Mouse (Mus musculus) neural tube, embryonic 12.5 days (tissue): Measurements from ENCODE around the gene Itga6. TPM values are rescaled to one million over a fixed set of nuclear protein-coding genes. Genes with fewer than 3 reads are reported as not detected.

Experiments used
- ATAC-seq: fragments of 200-750 bp; cut with Nextera tagmentation; 2 replicates; pipeline ENCODE4 v1.8.0; 2017; ENCODE audit warnings: low read depth, mild to moderate bottlenecking, moderate TSS enrichment, moderate library complexity; ENCODE audit not compliant: low FRiP score
- H3K27ac ChIP-seq: fragments of 300-500 bp; sonication (generic); 2 replicates; pipeline ENCODE4 v1.5.1; 2016
- H3K27me3 ChIP-seq: fragments of 300-500 bp; sonication (generic); replicated peaks from 2 replicates; pipeline ENCODE4 v1.6.1; 2016; ENCODE audit warnings: mild to moderate bottlenecking
- H3K36me3 ChIP-seq: fragments of 300-500 bp; sonication (generic); 2 replicates; pipeline ENCODE4 v1.6.1; 2016; ENCODE audit warnings: mild to moderate bottlenecking
- H3K4me1 ChIP-seq: fragments of 300-500 bp; sonication (generic); 2 replicates; pipeline ENCODE4 v1.6.1; 2016
- H3K4me2 ChIP-seq: fragments of 300-500 bp; sonication (generic); replicated peaks from 2 replicates; pipeline ENCODE4 v1.6.1; 2016; ENCODE audit warnings: mild to moderate bottlenecking
- H3K4me3 ChIP-seq: fragments of 300-500 bp; sonication (generic); 2 replicates; pipeline ENCODE4 v1.5.1; 2016
- H3K9ac ChIP-seq: fragments of 300-500 bp; sonication (generic); 2 replicates; pipeline ENCODE4 v1.6.1; 2016; ENCODE audit warnings: mild to moderate bottlenecking
- H3K9me3 ChIP-seq: fragments of 300-500 bp; sonication (generic); 2 replicates; pipeline ENCODE4 v1.6.1; 2016; ENCODE audit warnings: mild to moderate bottlenecking
- WGBS: fragments of 180-500 bp; shearing (Covaris S2); methylation state at CpG from one replicate; pipeline ENCODE4 v1.1.7; 2016; 5-methylcytosine and 5-hydroxymethylcytosine counted together
- polyA plus RNA-seq: library from polyadenylated mRNA; unstranded; fragments of >200 nt; fragmentation: Nextera tagmentation; extraction: Ambion mirVana; gene quantifications from 2 replicates; pipeline ENCODE4 v1.2.1, GENCODE M21; 2016

Gene Itga6
- polyA plus RNA-seq, 1 experiment from 2014 or later = 35.7 TPM

DNA sequence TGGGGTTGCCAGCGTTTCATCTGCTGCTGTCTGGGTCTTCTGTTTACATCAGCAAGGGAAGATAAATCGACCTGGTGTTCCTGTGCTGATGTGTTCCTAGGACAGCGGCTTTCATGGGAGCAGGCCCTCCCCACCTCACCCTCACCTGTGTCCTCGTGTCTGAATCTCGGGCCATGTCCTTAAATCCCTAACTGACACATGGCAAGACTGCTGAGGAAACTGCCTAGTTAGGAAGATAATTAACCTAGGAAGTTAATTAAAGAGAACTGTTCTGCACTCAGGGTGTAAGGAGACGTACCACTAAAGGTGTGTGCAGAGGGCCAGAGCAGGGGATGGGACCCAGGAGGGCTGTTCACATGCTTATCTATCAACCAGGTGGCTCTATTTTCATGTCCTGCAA, 48.7 kb downstream of the Itga6 start:
- Histone ChIP-seq H3K27me3 (no peaks in the 10 kb centered on the region), H3K9me3 (no peaks in the 10 kb centered on the region), H3K4me3 (no peak overlapping the region), H3K36me3 (0 out of 2 replicates have a peak, but pooled peaks cover 2% of the 10 kb centered on the region), H3K27ac (no peak overlapping the region), H3K4me2 (no peak overlapping the region), H3K4me1 (no peaks in the 10 kb centered on the region), H3K9ac (no peak overlapping the region)
- 73% methylated on average over 6 of the region's 6 CpGs for WGBS
- ATAC-seq = no peak

DNA sequence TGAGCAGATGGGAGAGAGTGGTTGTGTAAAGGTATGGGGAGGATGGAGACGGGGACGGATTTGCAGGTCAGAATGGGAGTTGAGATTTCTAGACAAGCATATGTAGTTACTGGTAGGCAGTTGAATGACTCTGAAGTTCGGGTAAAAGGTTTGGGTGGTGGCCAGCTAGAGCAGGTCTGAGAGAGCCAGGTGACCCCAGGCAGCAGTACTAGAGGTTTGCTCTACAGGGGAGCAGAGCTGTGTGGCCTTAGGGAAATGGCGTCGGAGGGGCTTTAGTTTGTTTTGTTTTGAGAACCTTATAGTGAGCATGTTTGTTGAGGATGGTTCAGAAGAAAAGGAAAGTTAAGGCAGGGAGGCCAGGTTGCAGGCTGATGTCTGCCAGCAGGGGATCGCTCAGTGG, 51.4 kb downstream of the Itga6 start:
- H3K36me3 ChIP-seq = 0 out of 2 replicates have a peak, but pooled peaks cover 2% of the 10 kb centered on the region
- H3K4me3 ChIP-seq = no peak overlapping the region
- no peak overlapping the region for H3K4me2 ChIP-seq
- no peak for ATAC-seq
- WGBS = 82% methylated on average over 6 of the region's 6 CpGs
- H3K4me1 ChIP-seq = no peaks in the 10 kb centered on the region
- no peaks in the 10 kb centered on the region for H3K9me3 ChIP-seq
- H3K27ac ChIP-seq = no peak overlapping the region
- H3K27me3 ChIP-seq = no peaks in the 10 kb centered on the region
- no peak overlapping the region for H3K9ac ChIP-seq

DNA sequence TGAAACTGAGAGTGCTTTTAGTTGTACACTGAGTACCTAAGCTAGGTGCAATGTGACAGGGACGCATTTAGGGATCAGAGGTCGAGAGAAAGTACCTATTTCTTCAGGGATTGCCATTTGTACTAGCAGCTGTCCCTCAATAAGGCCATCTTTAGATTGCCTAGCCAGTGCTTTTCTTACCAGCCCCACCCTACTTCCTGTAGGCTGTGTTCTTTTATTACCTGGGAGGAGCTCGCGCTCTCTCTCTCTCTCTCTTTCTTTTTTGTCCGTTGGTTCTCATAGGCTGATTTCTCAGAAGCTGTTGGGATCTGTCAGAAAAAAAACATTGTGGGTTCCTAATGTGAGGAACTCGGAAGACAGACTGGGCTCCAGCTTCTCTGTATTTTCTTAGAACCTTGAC, 55.4 kb downstream of the Itga6 start:
- WGBS = 38% methylated on average over 6 of the region's 6 CpGs
- no peak for ATAC-seq
- no peaks in the 10 kb centered on the region for H3K9me3 ChIP-seq
- H3K4me3 ChIP-seq = no peak overlapping the region
- H3K4me1 ChIP-seq = no peaks in the 10 kb centered on the region
- no peaks in the 10 kb centered on the region for H3K27me3 ChIP-seq
- no peak overlapping the region for H3K4me2 ChIP-seq
- H3K27ac ChIP-seq = no peak overlapping the region
- no peaks in the 10 kb centered on the region for H3K36me3 ChIP-seq
- no peak overlapping the region for H3K9ac ChIP-seq

DNA sequence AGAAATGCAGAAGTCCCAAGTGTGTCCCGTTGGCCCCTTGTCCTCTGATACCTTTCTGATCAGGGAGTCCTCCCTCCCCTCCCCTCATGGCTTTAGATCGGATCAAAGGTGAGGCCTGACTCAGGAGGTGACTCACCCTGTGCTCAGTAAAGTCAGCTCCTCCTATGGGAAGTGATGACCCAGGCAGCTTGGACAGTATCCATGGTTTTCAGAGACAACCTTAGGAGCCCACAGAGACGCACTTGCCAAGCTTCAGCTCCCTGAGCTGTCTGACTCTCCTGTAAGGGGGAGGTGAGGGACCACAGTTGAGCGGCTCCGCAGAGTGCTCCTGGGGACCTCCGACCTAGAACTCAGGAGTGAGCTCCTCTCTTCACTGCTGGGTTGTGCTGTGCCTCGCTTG, 56.3 kb downstream of the Itga6 start:
- H3K4me3 ChIP-seq = no peak overlapping the region
- H3K27me3 ChIP-seq = no peaks in the 10 kb centered on the region
- no peak overlapping the region for H3K4me2 ChIP-seq
- H3K36me3 ChIP-seq = no peaks in the 10 kb centered on the region
- H3K9me3 ChIP-seq = no peaks in the 10 kb centered on the region
- no peak overlapping the region for H3K27ac ChIP-seq
- 79% methylated on average over 7 of the region's 7 CpGs for WGBS
- ATAC-seq = no peak
- no peak overlapping the region for H3K9ac ChIP-seq
- H3K4me1 ChIP-seq = no peaks in the 10 kb centered on the region

DNA sequence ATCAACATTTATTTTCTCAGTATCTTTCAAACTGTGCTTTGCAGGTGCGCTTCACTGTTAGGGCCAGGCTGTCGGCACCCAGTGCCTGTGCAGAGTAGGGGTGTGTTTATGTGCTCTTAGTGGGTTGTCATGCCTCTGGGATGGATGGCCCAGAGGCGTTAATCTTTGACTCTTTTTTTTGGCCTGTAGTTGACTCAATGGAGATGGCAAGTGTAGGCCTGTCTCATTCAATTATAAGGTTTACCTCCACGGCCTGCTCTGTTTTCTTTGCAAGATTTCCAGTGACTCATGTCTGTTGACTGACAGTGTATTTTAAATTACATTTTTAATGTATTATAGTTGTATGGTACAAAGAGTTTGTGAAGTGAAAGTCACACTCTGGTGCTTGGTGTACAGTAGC, 56.7 kb downstream of the Itga6 start:
- Histone ChIP-seq H3K27ac (no peak overlapping the region), H3K4me2 (no peak overlapping the region)
- ATAC-seq = no peak

DNA sequence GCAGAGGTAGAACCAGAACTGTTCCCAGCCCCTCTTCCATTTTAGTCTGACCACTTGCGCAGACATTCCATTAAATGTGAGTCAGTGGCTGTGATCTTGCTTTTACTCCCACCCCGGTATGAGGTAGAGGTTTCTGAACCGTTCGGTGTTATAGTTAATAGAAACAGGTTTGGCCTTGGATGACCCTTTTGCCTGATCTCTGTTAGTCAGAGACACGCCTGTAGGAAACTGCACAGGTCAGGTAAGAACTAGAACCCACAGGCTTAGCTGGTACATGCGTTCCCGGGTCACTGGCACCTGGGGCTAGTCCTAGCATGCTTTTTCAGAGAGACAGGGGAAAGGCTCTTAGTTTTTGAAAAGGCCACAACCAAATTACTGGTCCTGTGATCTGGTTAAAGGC, 59.7 kb downstream of the Itga6 start:
- Histone ChIP-seq H3K4me1 (no peaks in the 10 kb centered on the region), H3K27ac (no peak overlapping the region), H3K4me2 (no peak overlapping the region), H3K9me3 (no peaks in the 10 kb centered on the region), H3K4me3 (no peak overlapping the region), H3K27me3 (no peaks in the 10 kb centered on the region), H3K9ac (no peak overlapping the region), H3K36me3 (no peaks in the 10 kb centered on the region)
- ATAC-seq = no peak
- WGBS = 87% methylated on average over 7 of the region's 7 CpGs

More for the DNA sequence above, 56.7 kb downstream of the Itga6 start:
- H3K4me1 ChIP-seq = no peaks in the 10 kb centered on the region
- WGBS = 74% methylated on average over 4 of the region's 4 CpGs
- no peak overlapping the region for H3K9ac ChIP-seq
- H3K36me3 ChIP-seq = no peaks in the 10 kb centered on the region
- no peak overlapping the region for H3K4me3 ChIP-seq
- H3K9me3 ChIP-seq = no peaks in the 10 kb centered on the region
- H3K27me3 ChIP-seq = no peaks in the 10 kb centered on the region

DNA sequence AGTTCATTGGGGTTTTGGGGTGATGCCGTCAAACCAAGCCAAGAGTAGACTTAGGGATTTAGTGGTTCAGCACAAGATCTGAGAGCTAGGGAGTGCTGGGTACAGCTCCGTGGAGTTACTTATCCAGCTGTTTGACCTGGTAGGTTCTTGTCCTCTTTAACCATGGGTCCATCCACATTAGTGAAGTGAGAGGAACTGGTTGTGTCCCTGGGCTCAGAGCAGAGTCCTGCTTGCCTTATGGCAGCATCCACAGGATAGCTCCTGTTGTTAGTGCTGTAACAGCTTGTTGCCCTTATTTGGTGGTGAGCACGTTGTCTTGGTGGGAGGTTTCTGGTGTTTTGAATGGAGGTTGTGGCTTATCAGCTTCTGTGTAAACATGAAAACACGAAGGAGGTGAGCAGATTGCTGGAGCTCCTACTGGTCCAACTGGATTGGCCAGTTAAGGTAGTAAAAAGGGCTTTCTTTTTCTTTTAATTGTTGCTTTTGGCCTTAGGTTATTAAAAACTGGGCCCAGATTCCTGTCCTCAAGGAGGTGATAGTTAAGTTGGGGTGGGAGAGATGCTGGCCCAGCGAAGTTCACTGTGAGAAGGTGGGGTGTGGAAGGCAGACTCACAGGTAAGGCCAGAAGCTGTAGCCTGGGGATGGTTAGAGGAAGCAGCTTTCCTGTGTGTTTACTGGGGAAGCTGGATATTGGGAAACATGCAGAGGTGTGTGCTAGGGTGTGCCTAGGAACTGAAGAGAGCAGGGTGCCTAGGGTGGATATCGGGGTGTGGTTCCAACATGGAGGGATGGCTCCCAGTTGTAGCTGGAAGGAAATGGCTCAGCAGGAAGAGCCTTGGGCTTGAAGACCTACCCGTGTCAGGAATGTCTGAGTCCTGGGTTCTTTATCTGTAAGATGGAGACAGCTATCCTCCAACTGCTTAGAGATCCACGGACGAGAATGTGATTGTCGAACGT, 60.5 kb downstream of the Itga6 start:
- Histone ChIP-seq H3K27me3 (no peaks in the 10 kb centered on the region), H3K4me3 (no peak overlapping the region), H3K36me3 (no peaks in the 10 kb centered on the region), H3K4me2 (no peak overlapping the region), H3K9ac (no peak overlapping the region), H3K4me1 (no peaks in the 10 kb centered on the region), H3K27ac (no peak overlapping the region), H3K9me3 (no peaks in the 10 kb centered on the region)
- ATAC-seq = no peak
- 79% methylated on average over 11 of the region's 11 CpGs for WGBS

DNA sequence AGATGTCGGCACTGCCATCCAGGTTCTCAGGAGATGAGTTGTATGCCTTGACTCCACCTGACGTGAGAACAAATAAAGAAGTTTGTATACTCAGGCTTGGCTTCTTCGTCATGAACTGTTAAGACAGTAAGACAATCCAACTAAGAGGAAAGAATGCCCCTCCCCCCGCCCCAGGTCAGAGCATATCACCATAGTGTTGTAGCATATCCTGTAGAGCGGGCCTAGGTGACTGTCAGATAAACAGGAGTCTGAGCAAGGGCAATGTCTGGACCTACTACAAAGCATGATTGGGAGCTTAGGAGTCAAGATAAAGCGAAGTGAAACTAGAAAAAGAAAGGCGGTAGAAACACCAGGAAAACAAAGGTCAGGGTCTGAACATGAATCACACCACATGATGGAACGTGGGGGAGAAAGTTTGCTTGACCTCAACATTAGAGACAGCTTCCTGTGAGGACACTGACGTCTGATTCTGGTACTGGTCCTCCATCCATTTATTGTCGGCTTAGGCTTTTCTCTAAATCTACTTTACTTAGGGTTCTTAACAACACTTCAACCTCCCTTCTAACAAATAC, 64.0 kb downstream of the Itga6 start:
- Histone ChIP-seq H3K9me3 (no peaks in the 10 kb centered on the region), H3K27ac (no peak overlapping the region), H3K4me2 (no peak overlapping the region), H3K4me3 (no peak overlapping the region), H3K27me3 (no peaks in the 10 kb centered on the region), H3K4me1 (0 out of 2 replicates have a peak, but pooled peaks cover 6% of the 10 kb centered on the region), H3K9ac (no peak overlapping the region), H3K36me3 (no peaks in the 10 kb centered on the region)
- ATAC-seq = no peak
- WGBS = 84% methylated on average over 10 of the region's 10 CpGs

DNA sequence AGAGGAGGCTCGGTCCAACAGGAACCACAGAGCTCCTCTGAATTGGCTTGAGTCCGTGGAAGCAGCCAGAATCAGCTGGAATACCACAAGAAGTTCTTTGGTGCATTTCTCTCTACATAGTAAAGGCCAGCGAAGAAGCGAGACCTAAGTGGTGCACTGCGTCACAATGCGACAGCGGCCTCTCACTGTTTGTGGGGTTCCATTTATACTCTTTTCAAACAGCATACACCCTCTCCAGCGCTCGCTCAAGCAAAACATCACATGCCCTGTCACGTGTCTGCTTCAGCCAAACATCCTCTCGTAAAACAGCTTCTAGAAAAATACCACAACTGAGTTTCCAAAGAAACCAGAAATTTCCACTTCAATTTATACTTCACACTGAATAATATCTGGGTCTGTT, 64.6 kb downstream of the Itga6 start:
- H3K4me3 ChIP-seq = no peak overlapping the region
- H3K27me3 ChIP-seq = no peaks in the 10 kb centered on the region
- H3K9ac ChIP-seq = no peak overlapping the region
- H3K9me3 ChIP-seq = no peaks in the 10 kb centered on the region
- no peaks in the 10 kb centered on the region for H3K36me3 ChIP-seq
- H3K27ac ChIP-seq = no peak overlapping the region
- H3K4me1 ChIP-seq = 0 out of 2 replicates have a peak, but pooled peaks cover 6% of the 10 kb centered on the region
- 93% methylated on average over 11 of the region's 11 CpGs for WGBS
- ATAC-seq = no peak
- H3K4me2 ChIP-seq = no peak overlapping the region

DNA sequence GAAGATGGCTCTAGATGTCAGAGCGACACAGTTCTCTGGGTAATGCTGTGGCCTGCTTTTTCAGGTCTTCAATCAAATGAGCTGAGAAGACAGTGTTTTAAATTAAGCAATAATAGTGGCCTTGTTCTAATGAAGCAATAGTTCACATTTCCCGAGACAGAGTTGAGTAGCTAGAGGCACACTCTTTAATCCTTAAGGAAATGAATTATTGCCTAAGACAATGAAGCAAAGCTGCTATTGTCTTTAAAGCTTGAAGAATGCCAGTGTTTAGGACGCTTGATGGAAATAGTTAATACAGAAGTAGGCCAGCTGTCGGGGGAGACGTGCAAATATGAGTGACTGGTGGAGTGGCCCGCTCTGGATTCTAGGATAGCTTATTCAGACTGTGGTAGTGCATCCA, 65.5 kb downstream of the Itga6 start:
- Histone ChIP-seq H3K27me3 (no peaks in the 10 kb centered on the region), H3K9ac (no peak overlapping the region), H3K9me3 (no peaks in the 10 kb centered on the region), H3K4me2 (no peak overlapping the region), H3K4me1 (0 out of 2 replicates have a peak, but pooled peaks cover 11% of the 10 kb centered on the region), H3K36me3 (no peaks in the 10 kb centered on the region), H3K4me3 (no peak overlapping the region), H3K27ac (no peak overlapping the region)
- no peak for ATAC-seq
- 52% methylated on average over 6 of the region's 6 CpGs for WGBS

DNA sequence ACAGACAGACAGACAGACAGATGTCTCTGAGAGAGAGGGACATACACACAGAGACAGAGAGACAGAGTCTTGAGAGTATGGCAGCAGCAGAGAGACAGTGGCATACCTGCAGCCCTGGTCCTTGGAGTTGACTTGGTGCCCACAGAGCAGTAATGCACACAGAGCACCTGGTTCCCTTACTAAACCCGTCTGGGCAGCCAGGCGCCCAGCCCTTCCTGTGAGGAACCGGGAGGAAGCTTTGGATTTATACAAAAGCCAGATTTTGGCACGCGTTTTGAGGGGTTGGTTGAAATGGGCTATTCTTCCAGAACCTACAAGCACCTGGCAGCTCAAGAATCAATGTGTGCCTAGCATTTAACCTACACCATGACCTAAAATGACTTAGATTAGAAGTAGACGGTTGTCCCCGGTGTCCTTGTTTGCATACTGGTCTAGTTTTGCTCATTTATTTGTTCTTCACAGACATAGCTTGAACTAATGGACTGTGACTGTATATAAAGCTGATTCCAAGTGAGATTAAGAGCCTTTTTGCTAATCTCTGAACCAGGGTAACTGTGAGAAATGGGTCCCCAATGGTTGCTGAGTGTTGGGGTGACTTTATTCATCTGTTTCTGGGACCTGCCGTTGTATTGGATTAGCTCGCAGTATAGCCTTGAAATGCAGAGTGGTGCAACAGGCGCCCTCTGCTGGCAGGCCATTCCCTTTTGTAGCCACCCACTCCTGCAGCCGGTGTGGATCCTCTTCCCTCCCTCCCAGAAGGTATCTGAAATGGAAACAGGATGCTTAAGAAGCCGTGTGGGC, 67.0 kb downstream of the Itga6 start:
- H3K27ac ChIP-seq = no peak overlapping the region
- H3K4me2 ChIP-seq = no peak overlapping the region
- H3K4me1 ChIP-seq = peaks cover 17% of the 10 kb centered on the region
- no peaks in the 10 kb centered on the region for H3K36me3 ChIP-seq
- no peak for ATAC-seq
- no peaks in the 10 kb centered on the region for H3K27me3 ChIP-seq
- WGBS = 53% methylated on average over 12 of the region's 12 CpGs
- no peak overlapping the region for H3K4me3 ChIP-seq
- H3K9me3 ChIP-seq = no peaks in the 10 kb centered on the region
- H3K9ac ChIP-seq = no peak overlapping the region

DNA sequence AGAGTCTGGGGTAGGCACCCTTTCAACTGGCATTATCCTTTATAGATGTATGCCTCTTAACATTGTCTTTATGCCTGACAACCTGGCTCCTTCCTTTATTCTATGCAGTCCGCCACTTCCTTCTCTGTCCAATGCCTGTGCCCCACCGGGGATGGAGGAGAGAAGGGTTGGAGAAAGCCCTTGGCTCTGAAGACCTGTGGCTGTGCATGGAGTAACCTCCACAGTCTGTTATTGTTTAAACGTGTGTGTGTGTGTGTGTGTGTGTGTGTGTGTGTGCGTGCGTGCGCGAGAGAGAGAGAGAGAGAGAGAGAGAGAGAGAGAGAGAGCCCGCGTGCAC, 67.6 kb downstream of the Itga6 start:
- H3K4me3 ChIP-seq = no peak overlapping the region
- WGBS = 92% methylated on average over 7 of the region's 9 CpGs
- no peaks in the 10 kb centered on the region for H3K9me3 ChIP-seq
- H3K9ac ChIP-seq = no peak overlapping the region
- peaks cover 17% of the 10 kb centered on the region for H3K4me1 ChIP-seq
- no peaks in the 10 kb centered on the region for H3K27me3 ChIP-seq
- H3K36me3 ChIP-seq = no peaks in the 10 kb centered on the region
- H3K4me2 ChIP-seq = no peak overlapping the region
- H3K27ac ChIP-seq = no peak overlapping the region
- no peak for ATAC-seq
